Mouse (Mus musculus) heart, postnatal 25 days (tissue): ENCODE results near the gene Tfpt. TPM values are rescaled to one million over a fixed set of nuclear protein-coding genes. Genes with fewer than 3 reads are reported as not detected.
"Not testable (repeated sequence)": the region's sequence is repeated elsewhere in the genome, so short reads cannot be mapped to it uniquely, and the experiment has no call there.

Experiments used
- DNase-seq: peaks from one replicate; pipeline ENCODE4 v3.0.0; 2022; ENCODE audit warnings: low spot score
- intact Hi-C: fragments of 180-260 bp; cut with DNase I; formaldehyde crosslinking; loops from one replicate; pipeline ENCODE4 v1.15.1; 2025
- total RNA-seq, 2 experiments: library from RNA; stranded (reverse); gene quantifications; 2 replicates each; pipeline ENCODE4 v1.2.3; 2021

Tfpt gene
- total RNA-seq, 2 experiments from 2014 or later, result 16.9 to 20.0 TPM

DNA sequence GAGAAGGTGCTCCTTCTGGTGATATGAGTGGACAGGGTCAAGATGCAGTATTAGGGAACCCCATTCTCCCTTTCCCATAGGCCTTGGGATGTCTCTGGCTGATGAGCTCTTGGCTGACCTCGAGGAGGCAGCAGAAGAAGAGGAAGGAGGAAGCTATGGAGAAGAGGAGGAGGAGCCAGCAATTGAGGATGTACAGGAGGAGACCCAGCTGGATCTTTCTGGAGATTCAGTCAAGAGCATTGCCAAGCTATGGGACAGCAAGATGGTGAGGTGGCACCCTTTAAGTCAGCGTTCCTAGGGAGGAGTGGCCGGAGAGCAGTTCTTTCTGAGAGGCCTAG lies 718 bp upstream of the Tfpt start:
- DNase-seq, result no peak
- intact Hi-C loops, result no loop called here

DNA sequence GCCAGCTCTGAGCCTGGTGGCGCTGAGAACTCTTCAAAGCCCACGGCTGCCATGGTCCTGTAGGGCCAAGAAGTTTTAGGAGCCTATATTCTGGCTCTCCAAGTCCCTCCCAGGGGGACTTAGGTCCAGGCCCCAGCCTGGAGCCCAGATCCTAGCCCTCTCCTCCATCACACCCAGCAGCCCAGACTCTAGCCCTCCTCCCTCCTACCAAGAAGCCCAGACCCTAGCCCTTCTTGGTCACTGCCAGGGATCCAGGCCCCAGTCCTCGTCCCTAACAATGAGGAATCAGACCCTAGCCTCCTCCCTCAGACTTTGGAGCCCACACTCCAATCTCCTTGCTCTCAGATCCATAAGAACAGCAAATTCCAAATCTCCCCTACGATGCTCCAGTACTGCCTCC lies 699 bp downstream of the Tfpt start:
- DNase-seq, result no peak
- intact Hi-C loops, result no loop called here

DNA sequence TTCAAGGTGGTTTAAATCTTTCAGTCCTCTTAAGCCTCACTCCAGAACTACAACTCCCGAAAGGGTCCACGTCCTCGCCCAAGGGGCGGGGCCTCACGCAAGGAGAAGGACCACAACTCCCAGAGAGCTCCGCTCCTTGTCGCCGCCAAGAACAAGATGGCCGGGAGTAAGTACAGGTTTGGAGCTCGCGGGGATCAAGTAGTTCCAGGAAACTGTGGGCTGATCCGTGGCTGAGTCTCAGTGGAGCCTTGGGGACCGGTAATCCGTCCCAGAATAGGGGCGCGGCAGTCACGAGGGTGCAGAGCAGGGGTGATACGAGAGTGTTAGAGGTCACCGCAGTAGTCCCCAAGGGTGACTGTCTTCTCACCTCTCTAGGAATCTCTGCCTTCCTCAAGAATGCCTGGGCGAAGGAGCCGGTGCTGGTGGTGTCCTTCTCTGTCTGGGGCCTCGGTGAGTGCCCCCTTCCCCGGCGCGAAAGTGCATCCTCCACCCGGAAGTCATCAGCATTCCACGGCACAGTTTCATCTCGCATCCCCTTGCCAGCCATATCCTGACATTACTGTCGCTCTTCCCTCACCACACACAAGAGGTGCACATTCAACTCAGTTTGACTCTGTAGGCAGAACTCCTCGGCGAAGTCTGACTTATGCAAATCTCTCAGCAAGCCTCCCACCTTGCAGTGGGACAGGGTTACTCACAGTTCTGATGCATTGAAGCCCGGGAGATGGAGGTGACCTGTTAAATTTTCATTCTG lies 12.3 kb downstream of the Tfpt start, which contains the start of gene Ndufa3:
Gene Ndufa3 (plus strand): TSS at position 132 of the 754 bp plus-strand sequence.
- intact Hi-C loops, result no loop called here
- DNase-seq, result peak; percentile 72

DNA sequence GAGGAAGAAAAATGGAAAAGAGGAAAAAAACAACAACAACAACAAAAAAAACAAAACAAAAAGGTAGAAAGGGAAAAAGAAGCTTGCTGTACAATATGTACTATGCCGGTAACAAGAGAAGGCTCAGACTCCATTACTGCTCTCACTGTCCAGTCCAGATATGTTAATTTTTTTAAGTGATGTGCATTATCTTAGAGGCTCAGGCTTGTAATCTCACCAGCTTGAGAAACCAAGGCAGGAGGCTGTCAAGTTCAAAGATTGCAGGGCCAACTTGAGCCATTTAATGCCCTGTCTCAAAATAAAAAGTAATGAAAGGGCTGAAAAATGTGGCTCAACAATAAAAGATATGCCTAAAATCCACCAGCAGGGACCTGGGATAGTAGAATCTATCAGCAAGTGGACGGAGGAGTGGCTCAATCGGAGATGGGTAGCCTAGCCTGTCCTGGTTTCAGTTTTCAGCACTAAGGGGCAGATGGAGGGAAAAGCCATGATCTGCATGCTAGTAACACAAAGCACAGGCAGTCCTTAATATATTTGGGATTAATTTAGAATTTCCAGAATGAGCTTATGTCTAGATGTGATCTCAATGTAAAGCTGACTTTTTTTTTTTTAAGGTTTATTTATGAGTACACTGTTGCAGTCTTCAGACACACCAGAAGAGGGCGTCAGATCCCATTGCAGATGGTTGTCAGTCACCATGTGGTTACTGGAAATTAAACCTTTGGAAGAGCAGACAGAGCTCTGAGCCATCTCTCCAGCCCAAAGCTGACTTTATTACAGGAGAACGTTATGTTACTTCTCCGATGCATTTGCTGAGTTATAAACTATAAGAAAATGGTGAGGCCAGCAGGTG lies 13.1 kb downstream of the Tfpt start:
- DNase-seq, result no peak
- intact Hi-C loops, result no loop called here

DNA sequence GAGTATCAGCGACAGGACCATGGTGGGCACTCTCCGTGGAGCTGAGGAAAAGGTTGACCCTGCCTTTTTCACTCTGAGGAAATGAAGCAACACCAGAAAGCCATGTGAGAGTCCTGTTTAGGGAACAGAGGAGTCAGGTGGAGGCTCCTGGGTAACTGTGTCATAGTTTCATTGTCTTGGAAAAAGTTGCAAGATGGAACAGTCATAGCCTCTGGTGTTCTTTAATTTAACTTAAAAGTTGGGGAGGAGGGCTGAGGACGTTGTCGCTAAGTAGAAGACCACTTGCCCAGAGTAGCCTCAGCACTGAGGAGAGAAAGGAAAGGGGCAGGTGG lies 13.7 kb downstream of the Tfpt start, which contains the start of gene Oscar:
Gene Oscar (minus strand): TSS at position 101 of the 332 bp plus-strand sequence.
- intact Hi-C loops, result no loop called here

DNA sequence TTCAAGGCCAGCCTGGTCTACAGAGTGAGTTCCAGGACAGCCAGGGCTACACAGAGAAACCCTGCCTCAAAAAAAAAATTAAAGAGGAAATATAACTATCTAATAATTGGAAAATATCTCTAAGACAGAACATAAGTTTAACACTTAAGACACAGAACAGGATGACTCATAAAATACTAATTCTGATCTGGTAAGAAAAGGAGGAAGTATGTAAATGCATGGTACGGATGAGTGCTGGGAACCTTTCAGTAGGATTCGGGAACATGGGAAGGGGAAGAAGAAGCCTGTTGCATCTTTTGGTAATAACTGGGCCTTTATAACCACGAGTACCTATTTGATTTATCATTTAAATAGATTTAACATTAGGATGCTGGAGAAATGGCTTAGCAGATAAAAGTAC lies 15.7 kb downstream of the Tfpt start:
- intact Hi-C loops, result no loop called here

More for the DNA sequence above, 13.7 kb downstream of the Tfpt start, which contains the start of gene Oscar:
- no peak for DNase-seq

DNA sequence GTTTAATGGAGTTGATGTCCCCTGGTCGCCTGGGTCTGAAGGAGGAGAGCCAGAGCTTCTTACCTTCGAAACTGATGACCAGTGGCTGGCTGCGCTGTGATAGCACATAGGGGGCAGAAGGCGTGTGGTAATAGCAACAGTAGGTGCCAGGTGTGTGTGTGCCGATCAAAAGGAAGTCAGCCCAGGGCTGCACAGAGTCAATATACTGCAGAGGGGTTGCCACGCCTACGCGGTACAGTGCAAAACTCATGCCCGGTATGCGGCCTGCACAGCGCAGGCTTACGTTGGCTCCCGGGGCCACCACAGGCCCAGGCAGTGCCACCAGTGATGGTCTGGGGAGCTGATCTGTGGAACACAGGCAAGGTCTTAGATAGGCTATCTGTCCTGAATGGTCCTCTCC lies 18.7 kb downstream of the Tfpt start:
- intact Hi-C loops, result no loop called here
- no peak for DNase-seq

More for the DNA sequence above, 15.7 kb downstream of the Tfpt start:
- no peak for DNase-seq

DNA sequence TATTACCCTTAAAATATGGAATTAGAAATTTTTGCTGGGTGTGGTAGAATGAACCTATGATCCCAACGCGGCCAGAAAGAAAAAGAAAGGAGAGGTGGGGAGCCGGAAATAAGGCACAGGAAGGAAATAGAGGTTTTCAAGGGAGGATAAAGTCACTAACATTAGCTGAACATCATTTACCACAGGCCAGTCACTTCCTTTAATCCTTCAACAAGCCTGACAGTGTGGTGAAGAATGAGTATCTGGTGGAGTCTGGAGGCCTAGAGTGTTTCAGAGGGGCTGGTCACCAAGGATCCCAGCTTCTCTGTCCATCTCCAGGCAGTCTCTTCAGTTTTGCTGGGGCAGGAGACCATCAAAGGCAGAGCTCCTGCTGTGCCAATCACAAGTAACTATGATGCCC lies 19.3 kb downstream of the Tfpt start:
- intact Hi-C loops, result no loop called here

DNA sequence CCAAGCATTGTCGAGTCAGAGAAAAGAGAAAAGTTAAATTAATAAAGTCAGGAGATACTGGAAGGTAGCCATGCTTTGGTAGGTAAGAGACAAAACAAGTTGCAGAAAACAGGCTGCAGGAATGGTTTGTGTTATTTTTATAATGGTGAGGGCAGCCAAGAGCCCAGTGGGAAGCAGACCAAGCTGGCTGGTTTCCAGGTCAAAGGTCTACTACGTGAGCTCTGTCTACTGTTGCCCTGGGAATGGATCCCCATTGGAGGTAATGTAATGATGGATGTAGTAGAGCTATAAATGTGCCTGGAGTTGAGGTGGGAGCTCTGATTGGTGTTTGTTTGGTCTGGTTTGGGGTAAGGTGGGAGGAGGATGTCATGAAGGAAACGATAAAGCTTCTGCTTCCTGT lies 20.6 kb downstream of the Tfpt start:
- peak; percentile 14 for DNase-seq
- intact Hi-C loops, result loop anchor here (5.0 kb wide), 1 partner anchor 293 kb away; no protein-coding TSS in a partner anchor

More for the DNA sequence above, 19.3 kb downstream of the Tfpt start:
- no peak for DNase-seq

DNA sequence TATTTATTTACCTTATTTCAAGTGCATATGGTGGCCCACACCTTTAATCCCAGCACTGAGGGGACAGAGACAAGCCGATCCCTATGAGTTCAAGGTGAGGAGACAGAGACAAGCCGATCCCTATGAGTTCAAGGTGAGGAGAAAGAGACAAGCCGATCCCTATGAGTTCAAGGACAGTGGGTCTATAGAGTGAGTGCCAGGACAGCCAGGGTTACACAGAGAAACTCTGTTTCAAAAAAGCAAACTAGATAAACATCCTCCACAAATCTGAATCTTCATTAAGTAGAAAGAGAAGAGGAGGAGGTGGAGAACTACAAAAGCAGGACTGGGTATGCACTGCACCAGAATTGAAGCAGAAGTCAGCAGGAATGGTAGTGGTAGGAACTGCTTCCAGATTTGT lies 21.1 kb downstream of the Tfpt start:
- intact Hi-C loops, result loop anchor here (5.0 kb wide), 1 partner anchor 294 kb away; no protein-coding TSS in a partner anchor
- no peak for DNase-seq

DNA sequence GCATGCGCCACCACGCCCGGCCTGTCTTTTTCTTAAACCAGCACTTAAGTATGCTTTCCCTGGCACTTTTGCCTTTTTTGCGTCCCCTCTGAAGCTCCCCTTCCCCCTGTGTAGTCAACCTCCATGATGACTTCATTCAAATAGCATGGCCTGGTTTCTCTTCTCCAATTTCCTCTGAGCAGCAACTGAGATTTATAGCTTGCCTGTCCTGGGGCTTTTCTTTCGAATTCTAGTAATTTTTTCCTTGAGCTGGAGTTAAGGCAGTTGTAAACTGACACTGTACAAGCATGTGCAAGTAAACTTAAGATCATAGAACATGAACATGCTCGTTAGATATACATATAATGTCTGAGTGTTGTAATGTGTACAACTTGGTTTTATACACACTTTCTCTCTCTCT lies 22.3 kb downstream of the Tfpt start:
- DNase-seq, result no peak
- intact Hi-C loops, result loop anchor here (5.0 kb wide), 1 partner anchor 295 kb away; no protein-coding TSS in a partner anchor

DNA sequence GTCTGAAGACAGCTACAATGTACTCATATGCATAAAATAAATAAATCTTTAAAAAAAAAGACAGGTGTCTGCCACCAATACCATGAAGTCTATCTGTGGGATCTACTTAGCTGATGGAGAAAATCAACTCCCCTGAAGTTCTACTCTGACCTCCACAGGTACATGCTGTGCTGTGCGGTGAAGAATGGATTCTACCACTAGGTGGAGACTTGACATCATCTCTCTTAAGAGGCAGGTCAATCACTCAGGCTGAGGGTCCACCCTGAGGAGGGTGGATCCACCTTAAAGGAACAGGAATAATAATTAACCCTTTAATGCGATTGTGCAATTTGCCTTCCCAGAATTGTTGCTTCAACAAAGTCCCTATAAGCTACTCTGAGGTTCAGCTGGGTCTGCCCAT lies 22.9 kb downstream of the Tfpt start:
- intact Hi-C loops, result loop anchor here (5.0 kb wide), 1 partner anchor 296 kb away; no protein-coding TSS in a partner anchor
- DNase-seq, result no peak

DNA sequence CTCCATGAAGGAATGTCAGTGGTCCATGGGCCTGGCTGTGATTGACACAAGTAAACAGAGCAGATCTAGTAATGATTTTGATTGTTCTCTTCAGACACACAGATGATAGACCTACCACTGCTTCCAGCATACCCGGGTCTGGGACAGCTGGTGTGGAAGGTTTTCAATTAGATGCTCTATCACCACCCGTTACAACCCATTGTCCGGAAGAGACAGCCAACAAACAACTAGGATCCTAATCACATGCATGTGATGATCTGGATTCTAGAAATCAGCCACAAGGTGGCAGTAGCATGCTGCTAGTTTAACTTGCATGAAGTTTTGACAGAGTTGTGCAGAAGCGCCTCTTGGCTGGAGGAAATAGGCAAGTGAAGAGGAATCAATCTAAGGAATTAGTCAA lies 28.6 kb downstream of the Tfpt start:
- intact Hi-C loops, result loop anchor here (5.0 kb wide), 2 partner anchors 384 to 871 kb away; no protein-coding TSS in a partner anchor
- no peak for DNase-seq

DNA sequence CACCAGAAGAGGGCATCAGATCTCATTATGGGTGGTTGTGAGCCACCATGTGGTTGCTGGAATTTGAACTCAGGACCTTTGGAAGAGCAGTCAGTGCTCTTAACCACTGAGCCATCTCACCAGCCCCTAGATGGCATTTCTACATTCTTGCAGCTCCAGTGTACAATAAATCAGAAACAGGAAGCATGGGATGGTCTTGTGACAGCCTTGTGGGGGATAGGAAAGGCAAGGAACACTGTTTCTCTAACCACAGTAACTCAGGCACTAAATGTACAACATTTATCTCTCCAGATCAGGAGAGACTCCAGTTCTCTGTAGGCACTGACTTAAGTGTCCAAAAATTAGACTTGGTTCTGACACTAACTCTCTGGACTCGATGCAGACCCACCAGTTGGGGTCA lies 32.0 kb downstream of the Tfpt start:
- intact Hi-C loops, DNase-seq: not testable (repeated sequence)

DNA sequence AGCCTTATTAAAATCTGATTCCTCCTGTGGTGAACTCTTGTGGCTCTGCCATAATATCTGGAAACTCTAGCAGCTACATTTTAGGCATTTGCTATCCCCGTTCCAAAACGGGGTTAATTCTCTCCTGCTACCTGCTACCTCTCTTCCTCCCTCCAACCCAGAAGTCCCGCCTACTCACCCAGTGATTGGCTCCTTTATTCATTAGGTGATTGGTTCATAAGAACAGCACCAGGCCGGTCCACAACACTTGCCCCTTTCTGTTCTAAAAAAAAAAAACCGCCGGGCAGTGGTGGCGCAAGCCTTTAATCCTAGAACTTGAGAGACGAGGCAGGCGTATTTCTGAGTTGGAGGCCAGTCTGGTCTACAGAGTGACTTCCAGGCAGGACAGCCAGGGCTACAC lies 34.6 kb downstream of the Tfpt start:
- intact Hi-C loops, result no loop called here
- DNase-seq, result no peak

DNA sequence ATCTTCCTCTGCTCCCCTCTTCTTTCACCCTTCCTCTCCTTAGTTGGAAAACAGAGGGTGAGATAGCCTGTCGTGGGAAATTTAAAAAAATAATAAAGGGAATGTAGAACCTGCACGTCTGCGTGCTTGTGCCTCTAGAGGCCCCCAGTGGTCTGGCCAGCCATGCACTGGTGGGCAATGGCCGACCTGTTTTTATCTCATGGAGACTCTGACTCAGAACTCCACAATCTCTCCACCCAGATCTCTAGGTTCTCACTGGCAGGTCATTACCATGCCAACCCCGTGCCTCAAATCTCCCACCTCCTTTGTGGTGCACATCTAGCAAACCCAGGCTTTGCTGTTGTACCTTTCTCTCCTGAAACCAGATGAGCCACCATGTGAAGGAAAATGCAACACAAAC lies 35.0 kb downstream of the Tfpt start:
- no peak for DNase-seq
- intact Hi-C loops, result no loop called here

DNA sequence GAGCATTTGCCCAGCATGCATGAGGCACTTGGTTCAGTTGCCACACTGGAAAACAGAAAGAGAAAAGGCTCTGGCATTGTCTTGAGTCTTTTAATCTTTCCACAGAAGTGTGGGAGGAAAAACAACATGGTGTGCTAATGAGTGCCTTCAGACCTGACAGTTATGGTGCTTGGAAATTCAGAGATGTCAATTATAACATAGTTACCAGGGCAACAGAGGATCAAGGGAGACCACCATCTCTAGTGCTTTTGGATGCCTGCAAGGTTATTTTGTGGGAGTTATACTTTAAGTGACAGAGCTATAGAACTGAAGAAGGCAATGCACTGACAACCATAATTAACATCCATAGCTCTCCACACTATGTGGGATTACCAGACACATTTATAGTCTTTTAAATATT lies 35.9 kb downstream of the Tfpt start:
- intact Hi-C loops, result no loop called here
- no peak for DNase-seq

DNA sequence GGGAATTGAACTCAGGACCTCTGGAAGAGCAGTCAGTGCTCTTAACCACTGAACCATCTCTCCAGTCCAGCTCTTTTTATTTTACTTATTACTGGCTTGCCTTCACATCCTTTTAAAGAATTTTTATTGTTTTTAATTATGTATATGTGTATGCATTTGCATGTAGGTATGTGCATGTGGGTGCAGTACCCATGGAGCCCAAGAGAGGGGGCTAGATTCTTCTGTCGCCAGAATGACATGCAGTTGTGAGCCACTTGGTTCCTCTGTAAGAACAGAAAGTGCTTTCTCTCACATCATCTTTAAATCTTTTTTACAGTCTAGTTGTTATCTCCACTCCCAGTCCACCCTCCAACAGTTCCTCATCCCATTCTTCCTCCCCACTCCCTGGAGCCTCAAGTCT lies 38.2 kb downstream of the Tfpt start:
- intact Hi-C loops, result no loop called here
- DNase-seq, result no peak

DNA sequence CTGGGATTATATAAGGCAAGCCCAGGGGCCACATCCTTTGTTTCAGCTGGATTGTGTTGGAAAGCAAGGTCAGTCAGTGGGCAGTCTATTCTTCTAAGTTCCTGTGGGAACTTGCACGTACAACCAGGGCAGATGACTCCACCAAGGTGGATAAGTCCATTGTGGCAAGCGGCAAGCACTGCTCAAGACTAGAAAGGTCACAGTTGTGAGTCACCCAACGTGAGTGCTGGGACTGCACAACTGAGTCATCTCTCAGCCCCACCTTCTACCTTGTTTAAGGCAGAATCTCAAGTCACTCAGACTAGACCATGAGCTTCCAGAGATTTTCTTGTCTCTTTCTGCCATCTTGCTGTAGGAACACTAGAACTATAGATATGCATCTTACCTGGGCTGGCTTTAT lies 39.2 kb downstream of the Tfpt start:
- no peak for DNase-seq
- intact Hi-C loops, result no loop called here

DNA sequence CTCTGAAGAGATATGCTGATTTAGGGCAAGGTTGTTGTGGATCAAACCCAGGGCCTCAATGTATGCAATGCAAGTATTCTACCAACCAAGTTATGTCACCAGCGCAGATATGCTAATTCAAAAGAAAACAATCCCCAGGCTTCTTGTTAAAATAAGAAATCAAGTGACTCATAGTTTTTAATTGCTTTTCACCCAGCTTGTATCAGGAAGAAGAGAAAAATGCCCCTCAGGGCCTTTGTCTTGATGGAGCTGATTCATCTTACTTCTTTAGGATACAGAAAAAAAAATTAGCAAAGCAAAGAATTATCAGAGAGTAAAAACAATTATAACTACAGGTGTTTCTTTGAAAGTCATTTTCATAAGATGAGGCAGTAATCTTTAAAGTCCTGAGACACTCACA lies 42.4 kb downstream of the Tfpt start:
- DNase-seq, result no peak

DNA sequence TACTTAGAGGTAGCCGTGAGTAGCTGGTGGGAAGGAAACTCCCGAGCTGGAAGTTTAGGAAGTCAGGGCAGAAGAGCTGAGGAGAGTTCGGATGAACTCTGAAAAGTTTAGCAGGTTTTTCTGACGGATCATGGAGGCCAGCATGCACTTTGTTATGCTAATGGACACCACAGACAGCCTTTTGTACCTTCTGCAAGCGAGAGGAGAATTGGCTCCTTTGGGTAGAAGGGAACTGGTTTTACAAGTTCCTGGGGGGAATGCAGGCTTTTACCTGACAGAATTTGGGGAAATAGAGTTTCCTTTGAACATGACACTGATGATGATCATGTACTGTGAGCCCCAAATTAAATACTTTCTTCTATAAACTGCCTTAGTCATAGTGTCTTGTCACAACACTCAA lies 43.5 kb downstream of the Tfpt start:
- no peak for DNase-seq
- intact Hi-C loops, result no loop called here

More for the DNA sequence above, 42.4 kb downstream of the Tfpt start:
- intact Hi-C loops, result no loop called here
